Mouse (Mus musculus) liver, embryonic 12.5 days (tissue): ENCODE measurements at regions not wholly inside any gene's neighbourhood (a gene's known extent, or its start where the extent isn't known, plus 50 kb on each side); places are given as distances from the start of the nearest gene placed in this dataset.
"Not testable (repeated sequence)": the region's sequence is repeated elsewhere in the genome, so short reads cannot be mapped to it uniquely, and the experiment has no call there.

Experiments used
- ATAC-seq: fragments of 200-750 bp; cut with Nextera tagmentation; 2 replicates; pipeline ENCODE4 v1.8.0; 2017; ENCODE audit warnings: moderate number of reproducible peaks, mild to moderate bottlenecking, moderate library complexity
- H3K27ac ChIP-seq: fragments of 300-500 bp; sonication (generic); 2 replicates; pipeline ENCODE4 v1.5.1; 2016; ENCODE audit warnings: mild to moderate bottlenecking
- H3K27me3 ChIP-seq: fragments of 300-500 bp; sonication (generic); replicated peaks from 2 replicates; pipeline ENCODE4 v1.6.1; 2016; ENCODE audit warnings: mild to moderate bottlenecking, moderate library complexity
- H3K36me3 ChIP-seq: fragments of 300-500 bp; sonication (generic); 2 replicates; pipeline ENCODE4 v1.6.1; 2016; ENCODE audit warnings: mild to moderate bottlenecking, moderate library complexity
- H3K4me1 ChIP-seq: fragments of 300-500 bp; sonication (generic); 2 replicates; pipeline ENCODE4 v1.6.1; 2016
- H3K4me2 ChIP-seq: fragments of 300-500 bp; sonication (generic); 2 replicates; pipeline ENCODE4 v1.6.1; 2016; ENCODE audit warnings: mild to moderate bottlenecking, moderate library complexity
- H3K4me3 ChIP-seq: fragments of 300-500 bp; sonication (generic); 2 replicates; pipeline ENCODE4 v1.5.1; 2016; ENCODE audit warnings: mild to moderate bottlenecking, moderate library complexity
- H3K9ac ChIP-seq: fragments of 300-500 bp; sonication (generic); 2 replicates; pipeline ENCODE4 v1.6.1; 2016; ENCODE audit warnings: mild to moderate bottlenecking, moderate library complexity
- H3K9me3 ChIP-seq: fragments of 300-500 bp; sonication (generic); replicated peaks from 2 replicates; pipeline ENCODE4 v1.6.1; 2016; ENCODE audit warnings: mild to moderate bottlenecking, moderate library complexity
- WGBS: fragments of 180-500 bp; shearing (Covaris S2); methylation state at CpG from one replicate; pipeline ENCODE4 v1.1.7; 2016; ENCODE audit not compliant: insufficient replicate concordance; 5-methylcytosine and 5-hydroxymethylcytosine counted together

DNA sequence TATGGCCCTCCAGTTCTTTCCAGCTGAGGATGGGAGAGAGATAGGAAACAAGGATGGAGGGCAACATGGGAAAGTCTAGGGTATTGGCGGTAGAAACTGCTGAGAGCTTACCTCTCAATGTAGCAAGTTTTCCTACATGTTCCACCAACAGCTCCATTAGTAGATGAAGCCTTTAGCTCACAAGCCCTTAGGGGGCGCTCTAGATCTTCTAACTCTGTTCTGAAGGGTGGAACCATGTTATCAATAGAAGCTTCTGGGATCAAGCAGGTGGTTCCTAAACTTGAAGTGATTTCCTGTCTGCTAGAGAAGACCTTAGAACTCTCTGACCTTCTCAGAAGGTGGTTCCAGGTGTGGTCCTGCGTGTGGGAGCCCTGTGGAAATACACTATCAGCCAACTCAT lies 154.2 kb upstream of the 1700012A03Rik start:
- H3K9me3 ChIP-seq, result no peaks in the 10 kb centered on the region
- H3K4me3 ChIP-seq, result no peak overlapping the region
- 42% methylated on average over 3 of the region's 3 CpGs for WGBS
- no peak overlapping the region for H3K4me2 ChIP-seq
- H3K27me3 ChIP-seq, result no peaks in the 10 kb centered on the region
- H3K27ac ChIP-seq, result no peak overlapping the region
- H3K9ac ChIP-seq, result no peak overlapping the region
- ATAC-seq, result no peak
- no peaks in the 10 kb centered on the region for H3K36me3 ChIP-seq
- no peaks in the 10 kb centered on the region for H3K4me1 ChIP-seq

DNA sequence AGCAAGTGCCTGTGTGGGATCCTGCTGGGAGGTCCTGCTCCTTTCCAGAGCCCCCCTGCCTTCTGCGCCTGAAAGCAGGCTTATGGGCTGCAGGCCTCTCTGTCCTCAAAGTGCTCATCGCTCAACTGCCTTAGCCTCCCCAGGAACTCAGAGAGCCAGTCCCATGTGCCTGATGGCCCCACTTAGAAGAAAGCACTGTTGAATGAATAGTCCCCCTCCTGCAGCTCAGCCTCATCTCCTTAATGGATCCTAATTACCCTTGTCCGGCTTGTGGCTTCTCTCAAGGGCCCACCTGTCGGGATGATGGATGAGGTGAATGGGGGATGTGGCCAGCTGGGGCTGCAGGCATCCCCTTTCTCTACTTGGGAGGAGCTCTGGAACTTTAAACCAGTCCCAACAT lies 163.1 kb upstream of the 1700012A03Rik start:
- H3K27me3 ChIP-seq, result no peaks in the 10 kb centered on the region
- H3K9ac ChIP-seq, result no peak overlapping the region
- no peak for ATAC-seq
- H3K4me3 ChIP-seq, result no peak overlapping the region
- H3K27ac ChIP-seq, result no peak overlapping the region
- H3K4me2 ChIP-seq, result no peak overlapping the region
- no peaks in the 10 kb centered on the region for H3K36me3 ChIP-seq
- no peaks in the 10 kb centered on the region for H3K4me1 ChIP-seq
- WGBS, result 28% methylated on average over 4 of the region's 4 CpGs
- no peaks in the 10 kb centered on the region for H3K9me3 ChIP-seq

DNA sequence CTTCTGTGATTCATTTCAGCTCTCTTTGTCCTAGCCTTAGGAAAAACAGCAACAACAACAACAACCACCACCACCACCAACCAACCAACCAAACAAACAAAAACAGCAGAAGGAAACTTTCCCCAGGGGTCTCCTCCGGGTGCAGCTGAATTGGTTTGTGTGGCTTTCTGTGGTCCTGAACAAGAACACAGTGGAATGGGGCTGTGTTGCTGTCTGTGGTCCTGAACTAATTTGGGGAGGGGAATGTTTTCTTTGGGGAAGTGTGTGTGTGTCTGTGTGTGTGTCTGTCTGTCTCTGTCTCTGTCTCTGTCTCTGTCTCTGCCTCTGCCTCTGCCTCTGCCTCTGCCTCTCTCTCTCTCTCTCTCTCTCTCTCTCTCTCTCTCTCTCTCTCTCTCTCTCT lies 164.8 kb upstream of the 1700012A03Rik start:
- WGBS, result 12% methylated on average over 1 of the region's 1 CpGs
- H3K9me3 ChIP-seq, H3K27ac ChIP-seq, H3K9ac ChIP-seq, ATAC-seq, H3K4me3 ChIP-seq, H3K27me3 ChIP-seq, H3K36me3 ChIP-seq, H3K4me2 ChIP-seq, H3K4me1 ChIP-seq: not testable (repeated sequence)

DNA sequence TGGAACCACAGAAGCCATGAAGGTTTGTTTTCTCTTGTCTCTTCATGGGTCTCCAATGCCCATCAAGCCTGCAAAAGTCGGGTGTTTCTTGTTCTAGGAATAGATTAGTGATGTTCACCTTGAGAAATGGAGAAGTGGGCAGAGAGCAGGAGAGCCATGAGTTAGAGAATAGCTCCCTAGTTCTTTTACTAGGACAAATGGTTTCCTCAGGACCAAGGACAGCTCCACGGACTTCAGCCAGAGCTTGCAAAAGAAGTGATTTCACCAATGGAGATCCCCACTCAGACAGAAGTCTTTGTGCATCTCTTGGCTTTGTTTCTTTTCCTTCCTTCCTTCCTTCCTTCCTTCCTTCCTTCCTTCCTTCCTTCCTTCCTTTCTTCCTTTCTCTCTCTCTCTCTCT lies 166.3 kb upstream of the 1700012A03Rik start:
- H3K4me1 ChIP-seq, result no peaks in the 10 kb centered on the region
- H3K9me3 ChIP-seq, result no peaks in the 10 kb centered on the region
- no peak overlapping the region for H3K9ac ChIP-seq
- no peak overlapping the region for H3K4me2 ChIP-seq
- no peak overlapping the region for H3K27ac ChIP-seq
- no peak overlapping the region for H3K4me3 ChIP-seq
- ATAC-seq, result no peak
- no peaks in the 10 kb centered on the region for H3K36me3 ChIP-seq
- H3K27me3 ChIP-seq, result no peaks in the 10 kb centered on the region
- 3% methylated on average over 2 of the region's 2 CpGs for WGBS

DNA sequence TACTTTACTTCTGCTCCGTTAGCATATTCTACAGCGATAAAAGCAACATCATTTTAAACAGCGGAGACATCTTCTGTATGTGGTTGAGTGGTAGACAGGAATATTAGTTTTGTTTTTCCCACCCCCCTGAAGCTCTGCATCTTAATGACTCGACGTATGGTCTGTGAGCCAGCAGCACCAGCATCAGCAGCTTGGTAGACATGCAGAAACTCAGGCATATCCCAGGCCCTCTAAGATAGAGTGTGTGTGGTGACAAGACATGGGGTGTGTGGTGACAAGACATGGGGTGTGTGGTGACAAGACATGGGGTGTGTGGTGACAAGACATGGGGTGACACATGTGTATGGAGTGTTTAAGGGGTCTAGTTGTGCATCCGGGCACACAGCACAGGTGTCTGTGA lies 175.4 kb upstream of the 1700012A03Rik start:
- whole genome bisulfite sequencing, result 72% methylated on average over 6 of the region's 6 CpGs
- Histone ChIP-seq H3K27ac (no peak overlapping the region), H3K9me3 (no peaks in the 10 kb centered on the region), H3K4me1 (no peaks in the 10 kb centered on the region), H3K36me3 (no peaks in the 10 kb centered on the region), H3K4me3 (no peak overlapping the region), H3K4me2 (no peak overlapping the region), H3K27me3 (no peaks in the 10 kb centered on the region), H3K9ac (no peak overlapping the region)
- ATAC-seq, result no peak

DNA sequence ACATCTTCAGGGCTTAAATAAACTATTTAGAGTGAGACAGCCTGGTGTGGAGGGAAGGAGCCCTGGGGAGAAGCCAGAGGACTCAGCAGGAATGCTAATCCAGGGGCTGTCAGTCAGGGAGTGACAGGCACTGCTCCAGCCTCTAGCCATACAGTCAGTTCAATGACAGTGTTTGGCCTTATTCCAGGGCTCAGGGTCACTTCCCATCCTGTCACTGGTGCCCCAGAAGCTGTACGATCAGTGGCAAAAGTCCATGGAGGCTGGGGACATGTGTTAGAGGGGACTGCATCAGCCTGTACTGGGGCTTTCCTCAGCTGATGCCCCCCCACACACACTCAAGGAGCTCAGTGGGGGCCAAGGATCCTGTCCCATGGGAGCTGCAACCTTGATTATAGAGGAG lies 176.1 kb upstream of the 1700012A03Rik start:
- Histone ChIP-seq H3K9me3 (no peaks in the 10 kb centered on the region), H3K27me3 (no peaks in the 10 kb centered on the region), H3K4me3 (no peak overlapping the region), H3K27ac (no peak overlapping the region), H3K9ac (no peak overlapping the region), H3K4me2 (no peak overlapping the region), H3K4me1 (no peaks in the 10 kb centered on the region), H3K36me3 (no peaks in the 10 kb centered on the region)
- WGBS, result 59% methylated on average over 1 of the region's 1 CpGs
- ATAC-seq, result no peak

DNA sequence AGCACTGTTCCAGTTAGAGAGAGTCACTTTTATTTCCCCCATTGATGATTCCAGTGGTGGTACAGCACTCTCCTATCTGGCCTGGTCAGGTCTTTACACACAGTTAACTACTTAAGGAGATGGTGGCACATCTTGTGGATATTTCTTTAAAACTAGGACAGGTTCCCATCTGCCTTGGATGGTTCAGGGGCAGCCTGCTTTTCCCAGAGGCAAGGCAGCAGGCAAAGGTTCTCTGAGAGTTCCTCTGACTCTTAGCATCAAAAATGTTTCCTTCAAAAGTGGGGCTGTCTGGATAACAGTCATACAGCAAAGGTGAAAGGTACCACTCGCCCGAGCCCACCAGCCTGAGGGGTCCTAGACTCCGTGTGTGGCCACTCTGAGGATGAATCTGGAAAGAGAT lies 178.3 kb upstream of the 1700012A03Rik start:
- no peaks in the 10 kb centered on the region for H3K36me3 ChIP-seq
- WGBS, result 76% methylated on average over 3 of the region's 3 CpGs
- H3K4me3 ChIP-seq, result no peak overlapping the region
- H3K9ac ChIP-seq, result no peak overlapping the region
- H3K4me1 ChIP-seq, result no peaks in the 10 kb centered on the region
- H3K27ac ChIP-seq, result no peak overlapping the region
- ATAC-seq, result no peak
- no peak overlapping the region for H3K4me2 ChIP-seq
- H3K27me3 ChIP-seq, result no peaks in the 10 kb centered on the region
- H3K9me3 ChIP-seq, result no peaks in the 10 kb centered on the region

DNA sequence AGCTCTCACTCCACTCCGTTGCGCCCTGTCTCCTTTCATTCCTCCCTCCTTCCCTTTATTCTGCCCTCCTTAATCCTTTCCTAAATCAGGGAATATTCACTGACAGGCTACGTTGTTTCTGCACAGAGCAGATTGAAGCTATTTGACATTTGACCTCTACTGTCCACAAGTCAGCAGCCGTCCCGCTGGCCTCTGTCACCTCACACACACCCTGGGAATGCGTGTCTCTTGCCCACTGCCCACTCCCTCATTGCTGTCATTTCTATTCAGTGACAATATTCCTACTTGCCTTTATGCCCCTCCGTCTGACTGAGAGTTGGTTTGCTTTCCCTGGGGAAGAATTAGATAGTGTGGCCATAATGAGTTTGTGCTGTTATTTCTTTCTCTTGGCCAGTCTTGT lies 188.1 kb upstream of the 1700012A03Rik start:
- Histone ChIP-seq H3K27me3 (no peaks in the 10 kb centered on the region), H3K27ac (no peak overlapping the region), H3K9me3 (no peaks in the 10 kb centered on the region), H3K4me1 (no peaks in the 10 kb centered on the region), H3K9ac (no peak overlapping the region), H3K4me2 (no peak overlapping the region), H3K4me3 (no peak overlapping the region), H3K36me3 (no peaks in the 10 kb centered on the region)
- 66% methylated on average over 7 of the region's 7 CpGs for WGBS
- ATAC-seq, result no peak

DNA sequence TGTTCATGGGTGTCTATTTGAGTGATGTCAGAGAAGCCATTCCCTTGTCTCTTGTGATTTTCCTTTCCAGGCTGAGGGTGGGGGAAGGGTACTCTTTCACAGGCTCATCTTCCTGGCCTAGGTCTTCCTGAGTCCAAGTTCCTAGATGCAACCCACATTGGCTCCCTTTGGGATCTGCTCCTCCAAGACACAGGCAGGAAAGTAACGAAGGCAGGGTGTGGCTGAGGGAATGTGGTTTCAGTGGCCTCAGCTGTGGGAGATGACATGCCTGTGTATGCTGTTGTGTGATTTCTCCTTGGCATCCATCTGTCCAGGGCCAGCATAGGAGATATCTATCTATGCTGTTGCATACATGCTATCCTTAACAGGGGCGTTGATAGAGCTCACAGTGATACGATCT lies 190.4 kb upstream of the 1700012A03Rik start:
- Histone ChIP-seq H3K27ac (no peak overlapping the region), H3K9me3 (no peaks in the 10 kb centered on the region), H3K36me3 (no peaks in the 10 kb centered on the region), H3K4me1 (no peaks in the 10 kb centered on the region), H3K27me3 (no peaks in the 10 kb centered on the region), H3K4me2 (no peak overlapping the region), H3K4me3 (no peak overlapping the region), H3K9ac (no peak overlapping the region)
- WGBS, result 51% methylated on average over 3 of the region's 3 CpGs
- ATAC-seq, result no peak

DNA sequence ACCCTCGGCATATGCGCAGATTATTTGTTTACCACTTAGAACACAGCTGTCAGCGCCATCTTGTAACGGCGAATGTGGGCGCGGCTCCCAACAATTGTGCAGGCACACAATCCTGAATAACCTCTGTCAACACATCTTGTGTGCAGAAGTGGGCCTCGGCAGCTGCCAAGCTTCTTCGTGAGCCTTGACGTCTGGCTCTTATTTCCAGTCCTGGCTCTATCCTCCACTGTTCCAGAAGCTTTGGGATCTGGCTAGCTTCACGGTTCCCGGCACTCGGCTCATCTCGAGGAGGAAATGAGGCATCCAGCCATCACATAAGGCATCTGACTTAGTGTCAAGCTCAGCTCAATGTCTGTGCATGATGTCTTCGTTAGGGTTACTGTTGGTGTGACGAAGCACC lies 195.8 kb upstream of the 1700012A03Rik start:
- no peak for ATAC-seq
- Histone ChIP-seq H3K9me3 (no peaks in the 10 kb centered on the region), H3K27me3 (no peaks in the 10 kb centered on the region), H3K4me2 (no peak overlapping the region), H3K36me3 (no peaks in the 10 kb centered on the region), H3K4me3 (no peak overlapping the region), H3K4me1 (no peaks in the 10 kb centered on the region), H3K9ac (no peak overlapping the region), H3K27ac (no peak overlapping the region)
- WGBS, result 83% methylated on average over 15 of the region's 16 CpGs

DNA sequence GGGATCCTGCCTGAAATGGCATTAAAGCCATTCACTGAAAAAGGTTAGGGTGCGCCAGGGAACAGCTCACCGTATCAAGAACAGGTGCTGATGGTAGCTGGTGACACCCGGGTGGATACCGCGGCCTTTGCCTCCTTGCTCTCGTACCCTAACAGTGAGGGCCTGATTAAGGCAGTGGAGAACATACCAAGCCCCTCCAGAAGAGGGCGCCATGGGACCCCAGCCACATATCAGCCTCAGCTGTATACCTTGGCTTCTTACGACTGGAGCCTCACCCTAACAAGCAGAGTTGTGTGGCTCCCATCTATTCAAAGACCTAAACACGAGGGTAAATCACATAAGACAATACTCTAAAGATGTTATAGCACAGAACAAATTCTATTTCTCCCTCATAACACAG lies 203.7 kb upstream of the 1700012A03Rik start:
- no peak overlapping the region for H3K4me2 ChIP-seq
- H3K27ac ChIP-seq, result no peak overlapping the region
- H3K36me3 ChIP-seq, result no peaks in the 10 kb centered on the region
- no peaks in the 10 kb centered on the region for H3K4me1 ChIP-seq
- H3K9me3 ChIP-seq, result no peaks in the 10 kb centered on the region
- WGBS, result 72% methylated on average over 9 of the region's 9 CpGs
- H3K4me3 ChIP-seq, result no peak overlapping the region
- H3K9ac ChIP-seq, result no peak overlapping the region
- H3K27me3 ChIP-seq, result no peaks in the 10 kb centered on the region
- no peak for ATAC-seq

DNA sequence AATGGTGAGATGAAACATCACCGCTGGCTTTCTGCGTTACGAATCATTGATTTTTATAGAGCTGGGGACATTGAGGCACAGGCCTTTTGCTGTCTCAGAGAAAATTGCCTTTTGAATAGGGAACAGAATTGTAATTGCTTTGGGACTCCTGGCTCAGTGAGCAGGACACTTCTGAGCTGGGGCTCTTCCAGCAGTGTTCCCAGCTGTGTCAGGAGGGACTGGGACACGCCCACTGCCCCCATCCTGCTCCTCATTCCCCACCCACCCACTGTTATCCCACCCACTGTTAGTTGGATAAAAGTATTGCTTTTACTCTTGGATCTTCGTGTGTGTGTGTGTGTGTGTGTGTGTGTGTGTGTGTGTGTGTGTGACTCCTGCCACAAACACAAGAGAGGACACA lies 204.4 kb upstream of the 1700012A03Rik start:
- Histone ChIP-seq H3K36me3 (no peaks in the 10 kb centered on the region), H3K4me1 (no peaks in the 10 kb centered on the region), H3K4me3 (no peak overlapping the region), H3K27ac (no peak overlapping the region), H3K9ac (no peak overlapping the region), H3K4me2 (no peak overlapping the region), H3K9me3 (no peaks in the 10 kb centered on the region), H3K27me3 (no peaks in the 10 kb centered on the region)
- ATAC-seq, result no peak
- WGBS, result 70% methylated on average over 5 of the region's 5 CpGs

DNA sequence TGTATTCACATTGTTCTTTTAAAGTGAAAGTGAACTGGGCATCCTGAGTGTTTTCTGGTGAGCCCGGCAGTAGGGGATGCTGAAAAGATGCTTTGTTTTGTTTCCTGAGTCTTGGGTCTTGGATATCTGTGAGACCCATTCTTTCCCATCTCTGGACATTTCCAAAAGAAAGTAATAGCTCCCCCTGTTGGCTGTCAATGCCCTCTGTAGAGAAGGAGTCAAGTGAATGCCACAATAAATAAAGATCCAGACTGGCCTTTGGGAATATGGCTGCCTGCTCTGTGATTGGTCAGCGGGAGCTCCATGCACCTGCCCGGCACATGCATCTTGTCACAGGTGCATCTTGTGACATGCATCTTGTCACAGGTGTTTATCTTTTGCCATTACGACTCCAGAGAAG lies 209.4 kb upstream of the 1700012A03Rik start:
- Histone ChIP-seq H3K9me3 (no peaks in the 10 kb centered on the region), H3K4me1 (no peaks in the 10 kb centered on the region), H3K27me3 (no peaks in the 10 kb centered on the region), H3K36me3 (no peaks in the 10 kb centered on the region), H3K4me3 (no peak overlapping the region), H3K9ac (no peak overlapping the region), H3K27ac (no peak overlapping the region), H3K4me2 (no peak overlapping the region)
- 75% methylated on average over 4 of the region's 4 CpGs for WGBS
- ATAC-seq, result no peak
